Mouse (Mus musculus): Measurements from ENCODE around the gene Rpgr.

- TF ChIP-seq CTCF (IDR thresholded peaks at IDR 0.05) = no peak
- no peak for TF ChIP-seq POLR2A (IDR thresholded peaks at IDR 0.05; ENCODE audit: insufficient read depth, low read depth, low read length)
Observed at GRCm38 (mm10) chrX:10071529-10071928, 145.2 kb downstream of the Rpgr start.

Data from heart, adult 2 months (tissue).